Mouse (Mus musculus): ENCODE measurements at regions not wholly inside any gene's neighbourhood (a gene's known extent, or its start where the extent isn't known, plus 50 kb on each side); places are given as distances from the start of the nearest gene placed in this dataset.

- DNase-seq (ENCODE audit: low spot score in 2 of 2): no peak
These were observed 201.6 kb upstream of the 4930452B06Rik start for GRCm38 (mm10) chr14:8867641-8868040.

GRCm38 (mm10) chr14:8851572-8851971, 185.5 kb upstream of the 4930452B06Rik start:
- DNase-seq (ENCODE audit: low spot score in 2 of 2): no peak

- DNase-seq (ENCODE audit: low spot score in 2 of 2): no peak
These were observed 184.2 kb upstream of the 4930452B06Rik start for GRCm38 (mm10) chr14:8850208-8850607.

- DNase-seq (ENCODE audit: low spot score in 2 of 2): no peak
These were observed 167.5 kb upstream of the 4930452B06Rik start for GRCm38 (mm10) chr14:8833516-8833915.

GRCm38 (mm10) chr14:8800217-8800616, 134.2 kb upstream of the 4930452B06Rik start:
- DNase-seq (ENCODE audit: low spot score in 2 of 2): peak in 1 of 2 experiments; percentile 17

GRCm38 (mm10) chr14:8789348-8789747, 123.3 kb upstream of the 4930452B06Rik start:
- no peak for DNase-seq (ENCODE audit: low spot score in 2 of 2)

GRCm38 (mm10) chr14:8760541-8760940, 94.5 kb upstream of the 4930452B06Rik start:
- DNase-seq (ENCODE audit: low spot score in 2 of 2): no peak

GRCm38 (mm10) chr14:8736831-8737230, 70.8 kb upstream of the 4930452B06Rik start:
- no peak for DNase-seq (ENCODE audit: low spot score in 2 of 2)

- no peak for DNase-seq (ENCODE audit: low spot score in 2 of 2)
These were observed 67.2 kb upstream of the 4930452B06Rik start for GRCm38 (mm10) chr14:8733261-8733660.

- no peak for DNase-seq (ENCODE audit: low spot score in 2 of 2)
These were observed 61.3 kb upstream of the 4930452B06Rik start for GRCm38 (mm10) chr14:8727364-8727763.

Data from spleen, postnatal 10 days (tissue).